Mouse (Mus musculus): Measurements from ENCODE around the gene Krt35. TPM values are rescaled to one million over a fixed set of nuclear protein-coding genes. Genes with fewer than 3 reads are reported as not detected.

The Krt35 gene
- not detected in 2 replicates for polyA plus RNA-seq (2012)

GRCm38 (mm10) chr11:100096141-100096540 lies at the start of gene Krt35:
Gene Krt35, minus strand, starts transcription at chr11:100096241.

GRCm38 (mm10) chr11:100135731-100136130 lies 39.7 kb upstream of the Krt35 start, which contains the start of gene Krt15:
Gene Krt15, minus strand, starts transcription at chr11:100135928.

GRCm38 (mm10) chr11:100121466-100121865 lies 25.4 kb upstream of the Krt35 start, which contains the start of gene Krt13:
Gene Krt13, minus strand, starts transcription at chr11:100121566.

GRCm38 (mm10) chr11:100105576-100106122 lies 9.6 kb upstream of the Krt35 start, which contains the start of gene Krt36:
Gene Krt36, minus strand, starts transcription at chr11:100105626.

GRCm38 (mm10) chr11:100087861-100088260 lies 8.2 kb downstream of the Krt35 start, which contains the start of gene Krt32:
Gene Krt32, minus strand, starts transcription at chr11:100088226.

GRCm38 (mm10) chr11:100050451-100050850 lies 45.6 kb downstream of the Krt35 start, which contains the start of gene Krt31:
Gene Krt31, minus strand, starts transcription at chr11:100050551.

Other genes starting within 250 kb of the Krt35 start
- not detected in 2 replicates for gene Krtap4-16, start 244.6 kb downstream of the Krt35 start, polyA plus RNA-seq (2012)
- gene Gm11568, start 238.3 kb downstream of the Krt35 start, polyA plus RNA-seq (2012): not detected in 2 replicates
- gene Gm11559, start 231.8 kb downstream of the Krt35 start, polyA plus RNA-seq (2012): not detected in 2 replicates
- not detected in 2 replicates for gene Krtap9-1, start 222.9 kb downstream of the Krt35 start, polyA plus RNA-seq (2012)
- gene Gm11567, start 217.1 kb downstream of the Krt35 start, polyA plus RNA-seq (2012): not detected in 2 replicates
- gene Krtap31-1, start 188.3 kb downstream of the Krt35 start, polyA plus RNA-seq (2012): not detected in 2 replicates
- gene Gm11565, start 181.5 kb downstream of the Krt35 start, polyA plus RNA-seq (2012): not detected in 2 replicates
- gene Krtap31-2, start 159.9 kb downstream of the Krt35 start, polyA plus RNA-seq (2012): not detected in 2 replicates
- gene Krtap9-5, start 147.8 kb downstream of the Krt35 start, polyA plus RNA-seq (2012): not detected in 2 replicates
- not detected in 2 replicates for gene Krtap29-1, start 117.2 kb downstream of the Krt35 start, polyA plus RNA-seq (2012)
- not detected in 2 replicates for gene Krtap16-1, start 109.6 kb downstream of the Krt35 start, polyA plus RNA-seq (2012)
- not detected in 2 replicates for gene Krtap17-1, start 102.2 kb downstream of the Krt35 start, polyA plus RNA-seq (2012)
- gene Krt33a, start 80.0 kb downstream of the Krt35 start, polyA plus RNA-seq (2012): not detected in 2 replicates
- gene Krt33b, start 66.4 kb downstream of the Krt35 start, polyA plus RNA-seq (2012): not detected in 2 replicates
- not detected in 2 replicates for gene Krt34, start 54.7 kb downstream of the Krt35 start, polyA plus RNA-seq (2012)
- gene Krt31, start 45.7 kb downstream of the Krt35 start, polyA plus RNA-seq (2012): not detected in 2 replicates
- not detected in 2 replicates for gene Krt32, start 8.0 kb downstream of the Krt35 start, polyA plus RNA-seq (2012)
- not detected in 2 replicates for gene Krt36, start 9.4 kb upstream of the Krt35 start, polyA plus RNA-seq (2012)
- gene Krt13, start 25.3 kb upstream of the Krt35 start, polyA plus RNA-seq (2012): not detected in 2 replicates
- gene Krt15, start 39.7 kb upstream of the Krt35 start, polyA plus RNA-seq (2012): not detected in 2 replicates
- gene Krt19, start 52.4 kb upstream of the Krt35 start, polyA plus RNA-seq (2012): not detected in 2 replicates
- gene Krt9, start 97.0 kb upstream of the Krt35 start, polyA plus RNA-seq (2012): not detected in 2 replicates
- gene Krt14, start 111.3 kb upstream of the Krt35 start, polyA plus RNA-seq (2012): 0.14 and 0.15 TPM in 2 replicates
- gene Krt16, start 152.7 kb upstream of the Krt35 start, polyA plus RNA-seq (2012): not detected in 2 replicates
- 0.05 and 0.16 TPM in 2 replicates for gene Krt17, start 164.8 kb upstream of the Krt35 start, polyA plus RNA-seq (2012)
- not detected in 2 replicates for gene Krt42, start 173.6 kb upstream of the Krt35 start, polyA plus RNA-seq (2012)
- 431 and 615 TPM in 2 replicates for gene Eif1, start 223.6 kb upstream of the Krt35 start, polyA plus RNA-seq (2012)
- not detected in 2 replicates for gene Gast, start 238.2 kb upstream of the Krt35 start, polyA plus RNA-seq (2012)